Mouse (Mus musculus) embryonic facial prominence, embryonic 15.5 days (tissue): Measurements from ENCODE around the gene Pigl. TPM values are rescaled to one million over a fixed set of nuclear protein-coding genes. Genes with fewer than 3 reads are reported as not detected.

Source experiments
- ATAC-seq: fragments of 200-750 bp; cut with Nextera tagmentation; 2 replicates; pipeline ENCODE4 v1.8.0; 2017; ENCODE audit warnings: low read depth, moderate TSS enrichment; ENCODE audit not compliant: insufficient number of reproducible peaks, low FRiP score, low TSS enrichment
- H3K27ac ChIP-seq: fragments of 300-500 bp; sonication (generic); replicated peaks from 2 replicates; pipeline ENCODE4 v1.5.1; 2015; ENCODE audit warnings: mild to moderate bottlenecking, inconsistent platforms
- H3K27me3 ChIP-seq: fragments of 300-500 bp; sonication (generic); 2 replicates; pipeline ENCODE4 v1.6.1; 2015; ENCODE audit warnings: inconsistent platforms
- H3K36me3 ChIP-seq: fragments of 300-500 bp; sonication (generic); 2 replicates; pipeline ENCODE4 v1.6.1; 2015; ENCODE audit warnings: mild to moderate bottlenecking, inconsistent platforms
- H3K4me1 ChIP-seq: fragments of 300-500 bp; sonication (generic); 2 replicates; pipeline ENCODE4 v1.6.1; 2015; ENCODE audit warnings: inconsistent platforms
- H3K4me2 ChIP-seq: fragments of 300-500 bp; sonication (generic); replicated peaks from 2 replicates; pipeline ENCODE4 v1.6.1; 2015; ENCODE audit warnings: mild to moderate bottlenecking, inconsistent platforms
- H3K4me3 ChIP-seq: fragments of 300-500 bp; sonication (generic); replicated peaks from 2 replicates; pipeline ENCODE4 v1.5.1; 2015; ENCODE audit warnings: mild to moderate bottlenecking, inconsistent platforms
- H3K9ac ChIP-seq: fragments of 300-500 bp; sonication (generic); 2 replicates; pipeline ENCODE4 v1.6.1; 2015; ENCODE audit warnings: inconsistent platforms
- H3K9me3 ChIP-seq: fragments of 300-500 bp; sonication (generic); replicated peaks from 2 replicates; pipeline ENCODE4 v1.6.1; 2016; ENCODE audit warnings: inconsistent platforms
- WGBS: fragments of 180-500 bp; shearing (Covaris S2); methylation state at CpG from one replicate; pipeline ENCODE4 v1.1.7; 2015; 5-methylcytosine and 5-hydroxymethylcytosine counted together
- polyA plus RNA-seq: library from polyadenylated mRNA; unstranded; fragments of >200 nt; fragmentation: Nextera tagmentation; extraction: Ambion mirVana; gene quantifications from 2 replicates; pipeline ENCODE4 v1.2.1, GENCODE M21; 2015

Pigl gene
- 8.1 and 9.2 TPM in 2 replicates for polyA plus RNA-seq

DNA sequence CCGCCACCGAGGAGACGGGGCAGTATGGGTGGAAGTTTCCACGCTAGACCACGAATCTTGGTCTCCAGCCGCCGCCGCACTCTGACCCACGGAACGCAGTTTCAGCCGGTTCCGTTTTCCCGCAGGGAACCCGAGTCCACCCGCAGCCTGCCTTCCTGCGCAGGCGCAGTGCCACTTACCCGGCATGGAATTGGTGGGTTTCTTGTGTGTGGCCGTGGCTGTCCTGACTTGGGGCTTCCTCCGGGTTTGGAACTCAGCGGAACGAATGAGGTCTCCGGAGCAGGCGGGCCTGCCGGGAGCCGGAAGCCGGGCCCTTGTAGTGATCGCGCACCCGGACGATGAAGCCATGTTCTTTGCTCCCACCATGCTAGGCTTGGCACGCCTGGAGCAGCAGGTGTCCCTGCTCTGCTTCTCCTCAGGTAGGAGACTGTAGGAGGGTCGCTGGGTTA, at the start of gene Pigl, which contains the start of gene Ncor1:
Pigl (plus strand) TSS at position 185 of the 449 bp plus-strand sequence.
Ncor1 (minus strand) TSS at position 266 of the 449 bp plus-strand sequence.
- peaks cover 14% of the 10 kb centered on the region for H3K4me1 ChIP-seq
- no peaks in the 10 kb centered on the region for H3K36me3 ChIP-seq
- peak within 1 kb of the TSS; percentile 70 for H3K4me2 ChIP-seq
- ATAC-seq: peak; percentile 65
- peak within 1 kb of the TSS; percentile 96 for H3K9ac ChIP-seq
- H3K27me3 ChIP-seq: no peaks in the 10 kb centered on the region
- H3K4me3 ChIP-seq: peak within 1 kb of the TSS; percentile 77
- H3K27ac ChIP-seq: peak within 1 kb of the TSS; percentile 96
- no peaks in the 10 kb centered on the region for H3K9me3 ChIP-seq
- under 1% methylated on average over 33 of the region's 33 CpGs for WGBS

GRCm38 (mm10) chr11:62408848-62409247, 49.4 kb upstream of the Pigl start:
- ATAC-seq: no peak
- Histone ChIP-seq H3K9me3 (no peaks in the 10 kb centered on the region), H3K4me2 (no peak overlapping the region), H3K27me3 (no peaks in the 10 kb centered on the region), H3K4me3 (no peak overlapping the region), H3K27ac (no peak overlapping the region), H3K4me1 (no peaks in the 10 kb centered on the region), H3K9ac (no peak overlapping the region), H3K36me3 (peaks cover 23% of the 10 kb centered on the region)
- WGBS: 94% methylated on average over 2 of the region's 2 CpGs

- Histone ChIP-seq H3K4me3 (no peak overlapping the region), H3K9ac (no peak overlapping the region), H3K36me3 (peaks cover 30% of the 10 kb centered on the region), H3K27ac (no peak overlapping the region), H3K4me2 (no peak overlapping the region), H3K4me1 (no peaks in the 10 kb centered on the region), H3K9me3 (no peaks in the 10 kb centered on the region), H3K27me3 (no peaks in the 10 kb centered on the region)
- 97% methylated on average over 1 of the region's 1 CpGs for WGBS
- ATAC-seq: no peak
Measured at GRCm38 (mm10) chr11:62409611-62410010, 48.6 kb upstream of the Pigl start.

GRCm38 (mm10) chr11:62415026-62415425, 43.2 kb upstream of the Pigl start:
- Histone ChIP-seq H3K36me3 (peaks cover 47% of the 10 kb centered on the region), H3K4me1 (no peaks in the 10 kb centered on the region), H3K9me3 (no peaks in the 10 kb centered on the region), H3K4me2 (no peak overlapping the region), H3K27me3 (no peaks in the 10 kb centered on the region), H3K4me3 (no peak overlapping the region), H3K27ac (no peak overlapping the region), H3K9ac (no peak overlapping the region)
- 83% methylated on average over 4 of the region's 4 CpGs for WGBS
- ATAC-seq: no peak

GRCm38 (mm10) chr11:62424525-62424924, 33.7 kb upstream of the Pigl start:
- Histone ChIP-seq H3K27ac (no peak overlapping the region), H3K9ac (no peak overlapping the region), H3K4me1 (no peaks in the 10 kb centered on the region), H3K27me3 (no peaks in the 10 kb centered on the region), H3K4me3 (no peak overlapping the region), H3K36me3 (peaks cover 20% of the 10 kb centered on the region), H3K9me3 (no peaks in the 10 kb centered on the region), H3K4me2 (no peak overlapping the region)
- no peak for ATAC-seq
- 72% methylated on average over 2 of the region's 2 CpGs for WGBS

GRCm38 (mm10) chr11:62426266-62426665, 32.0 kb upstream of the Pigl start:
- H3K4me1 ChIP-seq: no peaks in the 10 kb centered on the region
- no peak overlapping the region for H3K27ac ChIP-seq
- H3K27me3 ChIP-seq: no peaks in the 10 kb centered on the region
- peaks cover 32% of the 10 kb centered on the region for H3K36me3 ChIP-seq
- no peak overlapping the region for H3K4me2 ChIP-seq
- no peak for ATAC-seq
- no peak overlapping the region for H3K4me3 ChIP-seq
- no peak overlapping the region for H3K9ac ChIP-seq
- no peaks in the 10 kb centered on the region for H3K9me3 ChIP-seq
- WGBS: 87% methylated on average over 5 of the region's 5 CpGs

- no peak overlapping the region for H3K4me3 ChIP-seq
- H3K27ac ChIP-seq: no peak overlapping the region
- WGBS: 82% methylated on average over 2 of the region's 3 CpGs
- no peak overlapping the region for H3K9ac ChIP-seq
- no peaks in the 10 kb centered on the region for H3K4me1 ChIP-seq
- H3K4me2 ChIP-seq: no peak overlapping the region
- peaks cover 40% of the 10 kb centered on the region for H3K36me3 ChIP-seq
- no peak for ATAC-seq
- no peaks in the 10 kb centered on the region for H3K9me3 ChIP-seq
- no peaks in the 10 kb centered on the region for H3K27me3 ChIP-seq
Measured at GRCm38 (mm10) chr11:62427105-62427504, 31.2 kb upstream of the Pigl start.

- ATAC-seq: no peak
- peaks cover 43% of the 10 kb centered on the region for H3K36me3 ChIP-seq
- no peak overlapping the region for H3K9ac ChIP-seq
- 94% methylated on average over 2 of the region's 2 CpGs for WGBS
- H3K27me3 ChIP-seq: no peaks in the 10 kb centered on the region
- no peaks in the 10 kb centered on the region for H3K9me3 ChIP-seq
- no peaks in the 10 kb centered on the region for H3K4me1 ChIP-seq
- H3K27ac ChIP-seq: no peak overlapping the region
- H3K4me3 ChIP-seq: no peak overlapping the region
- H3K4me2 ChIP-seq: no peak overlapping the region
Measured at GRCm38 (mm10) chr11:62432211-62432610, 26.0 kb upstream of the Pigl start.

DNA sequence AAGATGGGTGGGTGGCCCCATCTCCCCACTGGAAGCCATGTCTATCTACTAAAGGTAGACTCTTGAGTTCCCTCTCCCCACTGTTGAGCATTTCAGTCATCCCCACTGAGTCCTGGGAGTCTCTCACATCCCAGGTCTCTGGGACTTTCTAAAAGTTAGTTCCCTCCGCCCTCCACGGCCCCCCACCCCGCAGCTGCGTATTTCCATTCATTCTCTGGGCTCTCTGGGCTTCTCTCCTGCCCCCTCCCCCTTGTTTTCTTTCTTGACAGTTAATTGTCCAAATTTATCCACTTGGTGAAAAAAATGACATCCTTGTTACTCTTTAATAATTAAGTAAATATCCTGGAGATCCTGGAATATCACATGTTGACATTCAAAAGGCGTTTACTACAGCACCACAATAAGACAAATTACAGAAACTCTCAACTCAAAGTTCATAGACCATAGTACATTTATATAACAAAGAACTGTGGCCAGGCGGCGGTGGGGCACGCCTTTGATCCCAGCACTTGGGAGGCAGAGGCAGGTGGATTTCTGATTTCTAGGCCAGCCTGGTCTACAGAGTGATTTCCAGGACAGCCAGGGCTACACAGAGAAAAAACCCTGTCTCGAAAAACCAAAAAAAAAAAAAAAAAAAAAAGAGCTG, 17.5 kb upstream of the Pigl start:
- H3K27me3 ChIP-seq: no peaks in the 10 kb centered on the region
- no peaks in the 10 kb centered on the region for H3K9me3 ChIP-seq
- H3K4me3 ChIP-seq: no peak overlapping the region
- peaks cover 14% of the 10 kb centered on the region for H3K36me3 ChIP-seq
- H3K27ac ChIP-seq: no peak overlapping the region
- no peaks in the 10 kb centered on the region for H3K4me1 ChIP-seq
- no peak for ATAC-seq
- 96% methylated on average over 9 of the region's 9 CpGs for WGBS
- no peak overlapping the region for H3K9ac ChIP-seq
- no peak overlapping the region for H3K4me2 ChIP-seq

GRCm38 (mm10) chr11:62445799-62446198, 12.5 kb upstream of the Pigl start:
- H3K27me3 ChIP-seq: no peaks in the 10 kb centered on the region
- no peaks in the 10 kb centered on the region; the same call in 1 of the 2 replicates for H3K36me3 ChIP-seq
- no peak for ATAC-seq
- no peak overlapping the region for H3K9ac ChIP-seq
- no peak overlapping the region for H3K27ac ChIP-seq
- no peak overlapping the region for H3K4me3 ChIP-seq
- no peaks in the 10 kb centered on the region for H3K9me3 ChIP-seq
- no peaks in the 10 kb centered on the region for H3K4me1 ChIP-seq
- 88% methylated on average over 3 of the region's 3 CpGs for whole genome bisulfite sequencing
- no peak overlapping the region for H3K4me2 ChIP-seq

DNA sequence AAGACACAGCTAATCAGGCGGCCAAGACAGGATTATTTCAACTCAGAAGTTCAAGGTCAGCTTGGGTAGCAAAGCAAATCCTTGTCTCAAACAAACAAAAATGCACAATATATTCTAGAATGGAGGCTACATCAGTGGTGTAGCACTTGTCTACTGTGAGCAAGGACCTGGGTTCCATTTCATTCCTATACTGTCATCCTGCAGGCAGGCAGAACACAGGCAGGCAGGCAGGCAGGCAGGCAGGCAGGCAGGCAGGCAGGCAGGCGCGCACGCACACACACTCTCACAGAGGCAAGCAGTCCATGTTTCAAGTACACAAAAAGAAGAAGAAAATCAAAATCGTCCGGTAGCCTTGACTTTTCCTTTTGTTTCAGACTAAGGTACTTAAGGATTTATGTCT, 9.3 kb upstream of the Pigl start:
- Histone ChIP-seq H3K9ac (no peak overlapping the region), H3K36me3 (no peaks in the 10 kb centered on the region; the same call in 1 of the 2 replicates), H3K4me1 (no peaks in the 10 kb centered on the region), H3K9me3 (no peaks in the 10 kb centered on the region), H3K4me2 (no peak overlapping the region), H3K27ac (no peak overlapping the region), H3K4me3 (no peak overlapping the region), H3K27me3 (no peaks in the 10 kb centered on the region)
- 91% methylated on average over 6 of the region's 6 CpGs for WGBS
- no peak for ATAC-seq

DNA sequence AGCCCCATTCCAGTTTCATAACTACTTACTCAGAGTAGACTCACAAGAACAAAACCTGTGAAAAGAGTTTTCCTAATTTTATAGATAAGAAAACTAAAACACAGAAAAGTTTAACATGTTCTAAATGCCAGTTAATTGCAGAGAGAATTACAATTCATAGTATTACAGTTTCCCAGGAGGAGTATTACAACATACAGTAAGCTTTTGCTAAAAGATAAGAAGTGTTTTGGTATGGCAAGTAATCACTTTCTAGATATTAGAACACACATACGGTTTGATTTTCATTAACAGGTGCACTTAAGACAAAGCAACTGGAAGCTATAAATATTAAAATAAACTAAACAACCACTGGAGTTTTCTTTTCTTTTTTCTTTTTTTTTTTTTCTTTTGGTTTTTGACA, 3.1 kb upstream of the Pigl start:
- WGBS: 70% methylated on average over 1 of the region's 1 CpGs
- no peak for ATAC-seq
- Histone ChIP-seq H3K9me3 (no peaks in the 10 kb centered on the region), H3K27ac (no peak overlapping the region), H3K4me1 (peaks cover 14% of the 10 kb centered on the region), H3K36me3 (no peaks in the 10 kb centered on the region; the same call in 1 of the 2 replicates), H3K4me3 (no peak overlapping the region), H3K4me2 (0 out of 2 replicates have a peak overlapping the region, but pooled peaks have one; percentile 70), H3K27me3 (no peaks in the 10 kb centered on the region), H3K9ac (no peak overlapping the region)
